Mouse (Mus musculus): ENCODE data around the gene Cuta. TPM values are rescaled to one million over a fixed set of nuclear protein-coding genes. Genes with fewer than 3 reads are reported as not detected.

Cuta gene
- total RNA-seq, 2 experiments from 2014 or later = 94.9 to 100 TPM

GRCm38 (mm10) chr17:26956895-26957294 lies 17.5 kb upstream of the Cuta start:
- DNase-seq (ENCODE audit: low spot score in 2 of 2) = no peak

GRCm38 (mm10) chr17:26956309-26956708 lies 16.9 kb upstream of the Cuta start:
- DNase-seq (ENCODE audit: low spot score in 2 of 2) = no peak

DNA sequence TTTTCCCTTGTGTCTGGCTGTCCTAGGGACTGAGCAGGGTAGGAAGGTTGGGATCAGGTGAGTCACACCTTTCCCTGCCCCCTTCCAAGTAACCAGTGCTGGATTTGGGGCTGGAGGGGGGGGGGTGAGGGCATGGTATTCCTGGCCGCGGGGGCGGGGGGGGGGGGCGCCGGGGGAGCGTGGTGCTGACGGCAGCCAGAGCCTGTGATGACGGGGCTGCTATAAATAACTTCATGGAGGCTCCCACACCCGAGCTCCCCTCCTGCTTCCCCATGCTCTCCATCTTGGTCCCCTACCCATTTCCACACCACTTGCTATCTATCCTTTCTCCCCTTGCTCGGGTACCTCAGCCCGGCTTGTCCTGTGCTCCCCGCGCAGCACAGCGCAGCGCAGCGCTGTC lies 14.4 kb upstream of the Cuta start:
- no peak for DNase-seq (ENCODE audit: low spot score in 2 of 2)

GRCm38 (mm10) chr17:26953201-26953600 lies 13.8 kb upstream of the Cuta start:
- DNase-seq (ENCODE audit: low spot score in 2 of 2) = no peak

GRCm38 (mm10) chr17:26951952-26952877 lies 12.8 kb upstream of the Cuta start:
- no peak for DNase-seq (ENCODE audit: low spot score in 2 of 2)

DNA sequence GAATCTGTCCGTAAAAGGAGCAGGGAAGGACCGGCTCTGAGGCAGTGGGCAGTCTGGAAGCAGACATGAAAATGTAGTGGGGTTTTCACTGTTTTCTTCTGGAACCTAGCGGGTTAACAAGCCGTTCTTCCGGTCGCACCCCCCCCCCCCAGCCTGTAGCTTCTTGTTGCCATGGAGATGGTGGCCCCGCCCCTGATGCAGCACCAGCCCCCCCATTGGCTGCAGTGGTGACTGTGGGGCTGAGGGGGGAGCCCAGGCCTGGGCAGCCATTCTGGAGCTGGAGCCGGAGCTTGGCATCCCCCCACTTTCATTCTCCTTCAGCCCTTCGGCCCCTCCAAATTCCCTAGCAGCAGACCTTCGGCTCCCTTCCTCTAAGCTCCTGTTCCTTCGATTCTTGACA lies 12.0 kb upstream of the Cuta start:
- peak in 1 of 2 experiments; percentile 84 for DNase-seq (ENCODE audit: low spot score in 2 of 2)

DNA sequence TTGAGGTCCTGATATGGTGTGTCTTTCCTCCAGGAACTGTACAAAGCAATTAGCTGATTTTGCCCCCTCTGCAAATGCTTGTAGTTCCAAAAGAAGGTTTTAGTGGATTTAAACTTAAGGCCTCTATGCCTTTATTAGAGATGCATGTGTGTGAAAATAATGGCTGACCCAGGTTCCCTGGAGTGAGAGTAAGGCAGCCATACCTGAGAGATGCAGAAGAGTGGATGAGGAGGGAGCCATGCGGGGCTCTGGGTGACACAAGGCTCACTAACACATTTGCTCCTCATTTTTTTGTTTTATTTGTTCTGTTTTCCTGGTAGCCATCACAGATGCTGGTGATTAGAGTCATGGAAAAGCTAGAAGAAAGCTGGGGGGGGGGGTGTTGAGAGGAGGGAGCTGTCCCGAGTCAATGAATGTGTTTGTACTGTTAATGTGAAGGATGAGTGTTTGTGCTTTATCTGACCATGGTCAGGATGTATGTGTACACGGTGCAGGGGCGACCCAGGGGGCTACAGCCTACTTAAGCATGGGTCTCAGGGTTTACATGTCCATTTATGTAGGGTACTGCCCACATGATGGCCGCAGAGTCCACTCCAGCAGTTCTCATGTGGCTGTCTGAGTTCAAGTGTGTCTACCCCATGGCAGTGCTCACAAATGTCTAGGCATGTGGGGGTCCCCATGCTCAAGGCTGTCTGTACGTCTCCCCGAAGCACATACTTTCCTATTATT lies 11.4 kb upstream of the Cuta start:
- DNase-seq (ENCODE audit: low spot score in 2 of 2) = no peak

DNA sequence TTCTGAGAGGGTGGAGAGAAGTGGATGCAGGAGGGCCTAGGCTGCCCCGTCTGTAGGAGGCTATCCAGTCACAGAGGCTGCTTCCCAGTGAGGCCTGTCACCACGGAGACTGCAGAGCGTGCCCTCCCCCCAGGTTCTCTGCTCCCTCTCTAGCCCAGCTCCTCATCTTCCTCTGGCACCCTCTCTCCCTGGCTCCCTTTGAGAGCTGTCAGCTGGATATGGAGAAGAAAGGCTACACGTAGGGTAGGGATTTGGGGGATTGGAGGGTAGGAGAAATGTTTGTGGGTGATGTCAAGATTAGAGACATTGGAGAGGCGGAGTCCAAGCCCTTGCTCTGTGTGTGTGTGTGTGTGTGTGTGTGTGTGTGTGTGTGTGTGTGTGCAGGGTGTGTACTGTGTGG lies 10.5 kb upstream of the Cuta start:
- peak in 1 of 2 experiments; percentile 67 for DNase-seq (ENCODE audit: low spot score in 2 of 2)

DNA sequence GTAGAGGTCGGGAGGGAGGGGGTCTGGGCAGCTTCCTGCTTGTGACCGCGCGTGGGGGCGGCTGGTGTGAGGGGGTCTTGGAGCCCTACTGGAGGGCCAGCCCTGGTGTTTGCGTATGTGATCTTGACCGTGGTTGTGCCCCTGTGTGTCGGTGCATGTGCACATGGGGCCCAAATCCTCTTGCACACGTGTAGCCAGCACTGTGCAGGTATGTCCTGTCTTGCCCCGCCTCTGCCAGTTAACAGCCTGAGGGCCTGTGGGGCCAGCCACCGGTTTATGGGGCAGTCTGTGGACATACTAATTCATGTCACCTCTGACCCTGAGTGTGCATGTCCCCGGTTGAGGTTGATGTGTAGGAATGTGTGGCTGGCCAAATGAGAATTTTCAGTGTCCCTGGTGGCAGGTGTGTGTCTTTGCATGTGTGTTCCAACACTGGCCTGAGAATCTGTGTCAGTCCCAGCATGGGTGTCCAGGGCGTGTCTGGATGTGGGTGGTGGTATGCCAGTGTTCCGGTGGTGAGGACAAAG lies 9.7 kb upstream of the Cuta start:
- peak in 1 of 2 experiments; percentile 55 for DNase-seq (ENCODE audit: low spot score in 2 of 2)

GRCm38 (mm10) chr17:26948316-26949050 lies 9.1 kb upstream of the Cuta start:
- DNase-seq (ENCODE audit: low spot score in 2 of 2) = peak in 1 of 2 experiments; percentile 61

GRCm38 (mm10) chr17:26947231-26948100 lies 8.1 kb upstream of the Cuta start:
- DNase-seq (ENCODE audit: low spot score in 2 of 2) = no peak

DNA sequence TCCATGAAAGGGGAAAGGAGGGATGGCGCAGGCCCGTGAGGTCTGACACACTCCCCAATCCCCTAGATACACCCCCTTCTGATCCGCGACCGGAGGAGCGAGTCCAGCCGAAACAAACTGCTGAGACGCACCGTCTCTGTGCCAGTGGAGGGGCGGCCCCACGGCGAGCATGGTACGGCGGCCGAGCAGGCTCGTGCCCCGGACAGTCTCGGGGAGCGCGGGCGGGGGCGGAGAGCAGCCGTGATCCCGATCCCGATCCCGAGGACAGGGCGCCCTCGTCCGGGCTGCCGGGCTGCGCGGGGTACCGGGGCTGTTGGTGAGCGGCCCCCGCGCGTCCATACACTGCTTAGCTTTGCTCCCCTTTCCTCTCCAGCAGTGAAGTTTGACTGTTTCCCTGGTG lies 7.2 kb upstream of the Cuta start:
- peak in 1 of 2 experiments; percentile 77 for DNase-seq (ENCODE audit: low spot score in 2 of 2)

- DNase-seq (ENCODE audit: low spot score in 2 of 2) = peak in 1 of 2 experiments; percentile 57
Measured at GRCm38 (mm10) chr17:26945824-26946495, 6.6 kb upstream of the Cuta start.

DNA sequence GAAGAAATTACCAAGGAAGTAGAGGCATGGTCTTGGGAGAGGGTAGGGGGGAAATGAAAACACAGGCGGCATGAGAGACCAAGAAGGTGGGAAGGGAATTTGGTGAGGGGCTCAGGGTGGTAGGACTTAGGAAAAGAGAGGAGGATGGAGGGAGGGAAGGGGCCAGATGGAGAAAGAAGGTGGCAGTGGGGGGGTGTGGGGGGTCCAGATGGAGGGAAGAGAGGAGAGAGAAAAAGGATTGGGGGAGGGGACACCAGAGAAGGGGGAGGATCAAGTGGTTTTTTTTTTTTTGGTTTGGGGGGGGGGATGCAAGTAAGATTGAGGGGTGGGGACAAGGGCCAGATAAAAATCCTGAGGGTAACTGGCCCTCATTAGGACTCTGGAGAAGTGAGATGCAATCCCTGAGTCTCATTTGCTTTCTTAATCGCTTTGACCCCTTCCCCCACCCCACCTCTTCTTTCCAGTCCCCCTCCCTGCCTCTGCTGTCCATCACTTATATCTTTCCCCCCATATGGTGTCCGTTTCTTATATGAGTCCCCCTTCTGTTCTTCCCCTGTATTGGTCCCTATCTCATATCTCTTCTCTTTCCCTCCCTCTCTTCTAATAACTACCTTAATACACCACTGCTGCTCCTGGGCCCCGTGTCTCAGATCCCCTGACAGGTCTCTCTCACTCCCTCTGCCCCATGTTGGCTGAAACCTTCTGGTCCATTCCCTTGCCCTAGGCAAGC lies 2.6 kb upstream of the Cuta start:
- peak in 1 of 2 experiments; percentile 27 for DNase-seq (ENCODE audit: low spot score in 2 of 2)

DNA sequence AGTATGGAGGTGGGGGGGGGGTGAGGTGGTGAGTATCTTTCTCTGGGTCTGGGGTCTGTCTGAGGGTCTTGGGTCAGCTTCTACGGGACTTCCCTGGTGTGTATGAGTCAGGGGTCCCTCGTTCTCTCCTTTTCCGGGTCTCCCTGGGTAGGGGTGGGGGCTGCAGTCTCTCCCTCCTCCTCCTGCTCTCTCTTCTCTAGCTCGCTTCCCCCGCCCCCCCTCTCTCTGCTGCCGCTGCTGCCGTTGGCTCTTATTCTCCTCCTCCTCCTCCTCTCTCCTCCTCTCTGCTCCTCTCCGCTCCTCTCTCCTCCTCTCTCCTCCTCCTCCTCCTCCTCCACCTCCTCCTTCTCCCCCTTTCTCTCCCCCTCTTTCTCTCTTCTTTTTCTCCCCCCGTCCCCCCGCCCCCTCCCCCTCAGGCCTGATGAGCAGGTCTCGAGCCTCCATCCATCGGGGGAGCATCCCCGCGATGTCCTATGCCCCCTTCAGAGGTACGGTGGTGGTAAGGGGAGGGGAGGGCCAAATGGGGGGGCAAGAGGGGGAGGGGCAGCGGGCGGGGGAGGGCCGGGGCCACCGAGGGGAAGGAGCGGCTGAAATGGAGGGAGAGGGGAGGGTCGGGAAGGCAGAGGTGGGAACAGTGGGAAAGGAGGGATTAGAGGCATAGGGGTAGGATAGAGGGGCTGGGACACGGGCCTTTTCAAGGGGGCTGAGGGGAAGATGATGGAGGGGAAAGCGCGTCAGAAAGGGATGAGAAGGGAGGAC lies 1.8 kb upstream of the Cuta start, which contains the start of gene Syngap1:
TSS of gene Syngap1 (plus strand) at position 223 of the 759 bp plus-strand sequence.
- DNase-seq (ENCODE audit: low spot score in 2 of 2) = peak in 1 of 2 experiments; percentile 69

GRCm38 (mm10) chr17:26939973-26940300 lies 568 bp upstream of the Cuta start:
- DNase-seq (ENCODE audit: low spot score in 2 of 2) = no peak

DNA sequence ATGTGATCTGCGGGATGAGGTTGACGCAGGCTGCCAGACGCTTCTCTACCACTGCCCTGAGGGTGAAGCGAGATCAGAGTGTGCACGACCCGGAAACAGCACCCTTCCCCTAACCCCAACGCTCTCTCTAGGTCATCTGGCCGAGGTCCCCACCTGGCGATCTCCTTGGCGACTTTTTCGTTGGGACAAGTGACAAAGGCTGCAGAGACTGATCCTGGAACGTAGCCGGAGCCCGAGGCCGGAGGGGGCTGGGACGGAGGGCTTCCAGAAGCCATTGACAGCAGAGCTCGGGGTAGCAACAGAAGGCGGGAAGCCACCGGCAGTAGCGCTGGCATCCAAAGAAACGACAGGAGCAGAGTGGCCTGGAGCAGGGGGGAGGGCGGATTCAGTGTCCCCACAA lies 638 bp downstream of the Cuta start:
- no peak for DNase-seq (ENCODE audit: low spot score in 2 of 2)
